Mouse (Mus musculus) myocyte (in vitro differentiated cells): ENCODE results near the gene Clec16a. TPM values are rescaled to one million over a fixed set of nuclear protein-coding genes. Genes with fewer than 3 reads are reported as not detected.

Experiments
- H3K27me3 ChIP-seq: one replicate; pipeline ENCODE4 v1.6.1; 2011; ENCODE audit not compliant: control insufficient read depth, insufficient read depth, insufficient read length
- H3K36me3 ChIP-seq: one replicate; pipeline ENCODE4 v1.6.1; 2011; ENCODE audit not compliant: control insufficient read depth, insufficient read depth
- H3K4me2 ChIP-seq: one replicate; pipeline ENCODE4 v1.6.1; 2011; ENCODE audit warnings: low read depth, control low read depth
- H3K4me3 ChIP-seq: one replicate; pipeline ENCODE4 v1.5.1; 2011; ENCODE audit warnings: mild to moderate bottlenecking, control low read depth, moderate library complexity
- H3K79me2 ChIP-seq: one replicate; pipeline ENCODE4 v1.6.1; 2011; ENCODE audit not compliant: control insufficient read depth, insufficient read depth
- H3ac ChIP-seq: one replicate; pipeline ENCODE4 v1.6.1; 2011; ENCODE audit not compliant: control insufficient read depth, insufficient read length
- CEBPB ChIP-seq: IDR thresholded peaks from 2 replicates; pipeline ENCODE4 v1.6.1; 2011; ENCODE audit warnings: mild to moderate bottlenecking, moderate library complexity; ENCODE audit not compliant: poor library complexity, insufficient read depth, severe bottlenecking
- E2F4 ChIP-seq: IDR thresholded peaks from one replicate; pipeline ENCODE4 v1.6.1; 2011; ENCODE audit warnings: mild to moderate bottlenecking, control low read depth, moderate library complexity; ENCODE audit not compliant: insufficient read depth
- MAX ChIP-seq: IDR thresholded peaks from one replicate; pipeline ENCODE4 v1.6.1; 2011; ENCODE audit warnings: low read depth, mild to moderate bottlenecking, control low read depth
- MYOD1 ChIP-seq, 3 experiments: IDR thresholded peaks; one replicate each; pipeline ENCODE4 v1.6.1; 2011; ENCODE audit warnings: control low read depth in 2 of 3, low read depth in 2 of 3, mild to moderate bottlenecking in 2 of 3, moderate library complexity in 1 of 3; ENCODE audit not compliant: insufficient read length in 2 of 3, control insufficient read depth in 1 of 3
- MYOG ChIP-seq, 3 experiments: IDR thresholded peaks; one replicate each; pipeline ENCODE4 v1.6.1; 2011; ENCODE audit warnings: control low read depth in 2 of 3, low read depth in 2 of 3, mild to moderate bottlenecking in 2 of 3; ENCODE audit not compliant: insufficient read length in 2 of 3, control insufficient read depth in 1 of 3, insufficient read depth in 1 of 3
- POLR2A ChIP-seq: IDR thresholded peaks from one replicate; pipeline ENCODE4 v1.6.1; 2011; ENCODE audit warnings: low read depth, mild to moderate bottlenecking, control low read depth, moderate library complexity; ENCODE audit not compliant: insufficient read length
- POLR2AphosphoS2 ChIP-seq: IDR thresholded peaks from one replicate; pipeline ENCODE4 v1.6.1; 2011; ENCODE audit warnings: low read depth, control low read depth; ENCODE audit not compliant: insufficient read length
- REST ChIP-seq: IDR thresholded peaks from one replicate; pipeline ENCODE4 v1.6.1; 2011; ENCODE audit warnings: mild to moderate bottlenecking, control low read depth, moderate library complexity; ENCODE audit not compliant: insufficient read depth, insufficient read length
- SRF ChIP-seq: IDR thresholded peaks from one replicate; pipeline ENCODE4 v1.6.1; 2011; ENCODE audit warnings: low read depth; ENCODE audit not compliant: control insufficient read depth, insufficient read length
- TCF12 ChIP-seq: IDR thresholded peaks from one replicate; pipeline ENCODE4 v1.6.1; 2011; ENCODE audit warnings: mild to moderate bottlenecking, control low read depth; ENCODE audit not compliant: poor library complexity, insufficient read depth, severe bottlenecking
- TCF3 ChIP-seq: IDR thresholded peaks from one replicate; pipeline ENCODE4 v1.6.1; 2011; ENCODE audit warnings: low read depth, control low read depth; ENCODE audit not compliant: insufficient read length
- USF1 ChIP-seq: IDR thresholded peaks from one replicate; pipeline ENCODE4 v1.6.1; 2011; ENCODE audit warnings: low read depth, mild to moderate bottlenecking, control low read depth, moderate library complexity
- polyA plus RNA-seq: library from polyadenylated mRNA; unstranded; fragments of >200 nt; fragmentation: generic; extraction: Trizol; gene quantifications from one replicate; pipeline ENCODE4 v1.2.1, GENCODE M21; 2012; ENCODE audit warnings: missing spikeins

The Clec16a gene
- polyA plus RNA-seq, 1 experiment = 15.5 TPM

- no peak overlapping the region for H3ac ChIP-seq
- no peaks in the 10 kb centered on the region for H3K79me2 ChIP-seq
- no peak overlapping the region for H3K4me3 ChIP-seq
- H3K27me3 ChIP-seq = no peaks in the 10 kb centered on the region
- no peak for TF ChIP-seq MAX
- no peaks in the 10 kb centered on the region for H3K36me3 ChIP-seq
- H3K4me2 ChIP-seq = no peak overlapping the region
Observed at GRCm38 (mm10) chr16:10524866-10525609, 20.1 kb upstream of the Clec16a start.

DNA sequence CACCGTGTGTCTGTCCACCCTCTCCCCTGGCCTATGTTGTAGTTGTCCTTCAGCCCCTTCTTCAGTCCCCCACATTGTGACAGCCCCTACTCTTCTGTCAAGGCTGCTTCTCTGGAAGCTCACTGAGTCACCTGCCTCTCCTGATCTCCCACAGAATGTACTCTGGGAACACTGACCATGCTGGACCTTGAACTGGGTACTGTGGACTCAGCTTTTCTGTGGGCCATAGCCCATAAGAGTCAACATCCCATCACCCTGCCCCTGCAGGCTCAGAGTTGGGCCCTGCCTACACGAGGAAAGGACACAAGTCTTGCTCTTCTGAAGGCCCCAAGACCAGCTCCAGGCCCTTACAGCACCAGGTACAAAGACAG, 19.5 kb upstream of the Clec16a start:
- no peaks in the 10 kb centered on the region for H3K27me3 ChIP-seq
- TF ChIP-seq USF1 (no peak), TCF3 (no peak), MYOD1 (IDR thresholded peaks at IDR 0.05; ENCODE audit: control insufficient read depth in 1 of 3, insufficient read length in 2 of 3, low read depth in 2 of 3) (no peak), POLR2A (no peak), SRF (no peak), CEBPB (no peak), REST (no peak), E2F4 (no peak), MAX (no peak), MYOG (IDR thresholded peaks at IDR 0.05; ENCODE audit: control insufficient read depth in 1 of 3, insufficient read depth in 1 of 3, insufficient read length in 2 of 3, low read depth in 2 of 3) (no peak), POLR2AphosphoS2 (no peak), TCF12 (no peak)
- no peak overlapping the region for H3K4me3 ChIP-seq
- H3K36me3 ChIP-seq = no peaks in the 10 kb centered on the region
- H3ac ChIP-seq = no peak overlapping the region
- H3K4me2 ChIP-seq = no peak overlapping the region
- no peaks in the 10 kb centered on the region for H3K79me2 ChIP-seq

- Histone ChIP-seq H3K4me2 (no peak overlapping the region), H3K79me2 (no peaks in the 10 kb centered on the region), H3K36me3 (no peaks in the 10 kb centered on the region), H3ac (no peak overlapping the region), H3K27me3 (no peaks in the 10 kb centered on the region), H3K4me3 (no peak overlapping the region)
- TF ChIP-seq USF1 (no peak), TCF12 (no peak), CEBPB (no peak), TCF3 (no peak), E2F4 (no peak), REST (no peak), MYOG (IDR thresholded peaks at IDR 0.05; ENCODE audit: control insufficient read depth in 1 of 3, insufficient read depth in 1 of 3, insufficient read length in 2 of 3, low read depth in 2 of 3) (no peak), MYOD1 (IDR thresholded peaks at IDR 0.05; ENCODE audit: control insufficient read depth in 1 of 3, insufficient read length in 2 of 3, low read depth in 2 of 3) (no peak), MAX (no peak), POLR2A (no peak), SRF (no peak), POLR2AphosphoS2 (no peak)
Observed at GRCm38 (mm10) chr16:10527046-10527644, 18.0 kb upstream of the Clec16a start.

DNA sequence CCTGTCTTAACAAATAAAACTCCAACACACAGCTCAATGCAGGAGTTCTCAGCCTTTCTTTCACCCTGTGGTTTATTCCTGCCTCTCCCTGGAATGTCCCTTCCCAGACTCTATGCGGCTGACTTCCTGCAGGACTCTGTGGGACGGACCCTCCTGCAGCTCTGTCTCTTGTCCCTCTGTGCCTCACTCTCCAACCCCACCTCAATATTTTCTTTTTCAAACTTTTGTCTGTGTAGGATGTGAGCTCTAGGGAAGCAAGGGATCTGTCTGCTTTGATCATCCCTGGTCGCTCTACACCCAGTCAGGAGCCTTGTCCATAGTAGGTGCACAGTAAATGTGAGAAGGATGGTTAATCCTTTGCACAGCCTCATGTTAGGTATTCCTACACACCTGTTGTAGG, 16.8 kb upstream of the Clec16a start:
- H3K36me3 ChIP-seq = no peaks in the 10 kb centered on the region
- H3K27me3 ChIP-seq = no peaks in the 10 kb centered on the region
- TF ChIP-seq TCF3 = no peak
- TF ChIP-seq MYOG (IDR thresholded peaks at IDR 0.05; ENCODE audit: control insufficient read depth in 1 of 3, insufficient read depth in 1 of 3, insufficient read length in 2 of 3, low read depth in 2 of 3) = no peak
- no peak for TF ChIP-seq REST
- TF ChIP-seq USF1 = no peak
- no peak for TF ChIP-seq TCF12
- no peak for TF ChIP-seq POLR2A
- TF ChIP-seq MAX = no peak
- no peak for TF ChIP-seq E2F4
- no peak for TF ChIP-seq POLR2AphosphoS2
- no peak for TF ChIP-seq CEBPB
- no peak for TF ChIP-seq SRF
- no peak for TF ChIP-seq MYOD1 (IDR thresholded peaks at IDR 0.05; ENCODE audit: control insufficient read depth in 1 of 3, insufficient read length in 2 of 3, low read depth in 2 of 3)
- no peak overlapping the region for H3K4me2 ChIP-seq
- H3K4me3 ChIP-seq = no peak overlapping the region
- H3ac ChIP-seq = no peak overlapping the region
- H3K79me2 ChIP-seq = no peaks in the 10 kb centered on the region

DNA sequence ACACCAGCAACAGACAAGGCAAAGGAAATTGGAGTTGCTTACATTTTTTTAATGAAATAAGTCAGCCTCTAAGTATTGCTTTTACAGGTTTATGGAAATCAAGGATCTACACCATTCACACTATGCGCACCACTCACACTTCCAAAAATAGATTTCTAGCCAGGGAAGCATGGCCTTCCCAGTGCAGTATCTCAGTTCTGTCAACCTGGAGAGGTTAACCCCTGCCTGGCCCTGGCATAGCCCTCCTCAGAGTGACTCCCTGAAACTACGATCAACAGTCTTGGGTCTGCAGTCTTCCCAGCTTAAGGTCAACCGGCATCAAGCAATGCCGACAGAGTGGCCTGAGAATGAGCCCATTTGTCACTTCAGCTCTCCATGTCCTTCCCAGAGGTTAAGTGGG, 15.0 kb upstream of the Clec16a start:
- no peak for TF ChIP-seq SRF
- no peak overlapping the region for H3ac ChIP-seq
- H3K4me2 ChIP-seq = no peak overlapping the region
- H3K36me3 ChIP-seq = no peaks in the 10 kb centered on the region
- H3K79me2 ChIP-seq = no peaks in the 10 kb centered on the region
- H3K27me3 ChIP-seq = no peaks in the 10 kb centered on the region
- no peak overlapping the region for H3K4me3 ChIP-seq
